1 mouse cellular context compared by ENCODE assay signal in genomic region chr1:97743063-97743462, GRCm38 (mm10).
TF ChIP-seq lines count a peak whose summit lies in the region.

No protein-coding gene starts in this region.

TF ChIP-seq in MEL, 35 proteins besides CTCF, POLR2A, EP300 and RAD21 (continued from another document):
- TF ChIP-seq MXI1 (IDR thresholded peaks at IDR 0.05; ENCODE audit: low read depth, low read length) (peak; percentile 35; the same call in 1 of the 2 replicates), GABPA (IDR thresholded peaks at IDR 0.05; ENCODE audit: low read depth, low read length) (no peak), USF2 (IDR thresholded peaks at IDR 0.05; ENCODE audit: borderline replicate concordance in 1 of 2, insufficient read depth in 1 of 2, low read depth in 1 of 2, low read length in 2 of 2) (no peak), POLR2AphosphoS2 (IDR thresholded peaks at IDR 0.05; ENCODE audit: low read length) (no peak), CHD1 (IDR thresholded peaks at IDR 0.05; ENCODE audit: low read depth, low read length) (no peak)
